In the genomic region with DNA sequence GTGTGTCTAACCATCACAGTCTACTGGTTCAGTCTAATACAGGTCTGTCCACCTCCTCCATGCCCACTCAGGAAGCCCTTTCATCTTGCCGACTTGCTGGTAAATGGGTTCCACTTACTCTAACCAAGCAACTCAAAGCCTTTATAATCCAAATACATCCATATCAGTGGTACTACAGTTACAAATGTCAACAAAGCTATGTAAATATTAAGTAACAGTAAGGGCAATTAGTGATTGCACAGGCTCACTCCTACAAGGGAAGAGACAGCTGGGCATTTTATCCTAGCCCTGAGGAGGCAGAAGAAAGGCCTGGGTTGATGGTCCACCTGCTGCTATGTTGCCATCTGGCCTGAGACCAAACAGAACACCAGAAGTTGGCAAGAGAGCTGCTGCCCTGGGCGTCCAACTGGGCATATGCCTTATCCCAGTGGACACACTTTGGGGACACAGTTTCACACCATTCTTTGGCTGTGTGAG, we compare ENCODE assay signal across 11 mouse cellular contexts. TPM values are rescaled to one million over a fixed set of nuclear protein-coding genes. Genes with fewer than 3 reads are reported as not detected.
DNase-seq lines count a peak whose midpoint lies in the region; ATAC-seq and TF ChIP-seq lines count a peak whose summit lies in the region.
"Had no signal": no experiment of that assay in that cellular context is flagged by ENCODE, and none has a peak within 500 bp of the region (broad histone marks: within the 10 kb centered on the region; RNA-seq: fewer than 3 reads in every experiment).

No protein-coding gene starts in this region.

- H3K9ac ChIP-seq in hindbrain, embryonic 16.5 days (ENCODE audit: low read depth, low read length): no peak overlapping the region
- H3K9ac ChIP-seq in lung, postnatal 0 days (replicated peaks; ENCODE audit: low read depth): no peak overlapping the region
- H3K9ac ChIP-seq: forebrain, embryonic 13.5 days; limb, embryonic 15.5 days had no signal

- no peaks in the 10 kb centered on the region for H3K27me3 ChIP-seq in hindbrain, embryonic 16.5 days (replicated peaks; ENCODE audit: control insufficient read depth, insufficient read depth, low read length)
- no peaks in the 10 kb centered on the region for H3K27me3 ChIP-seq in hindbrain, embryonic 10.5 days (ENCODE audit: insufficient read depth, poor library complexity, severe bottlenecking)
- no peaks in the 10 kb centered on the region for H3K27me3 ChIP-seq in lung, postnatal 0 days (replicated peaks; ENCODE audit: insufficient read depth, low read length)
- H3K27me3 ChIP-seq: CH12.LX; forebrain, embryonic 13.5 days; limb, embryonic 15.5 days had no signal

- peak; percentile 86 for TF ChIP-seq EP300 in lung, postnatal 0 days (IDR thresholded peaks at IDR 0.05)

- DNase-seq in hindbrain, embryonic 10.5 days (ENCODE audit: low spot score): no peak
- peak; percentile 89 to 92 for DNase-seq in cerebellum, adult 18-20 months
- peak; percentile 69 to 74 for DNase-seq in heart, postnatal 10 days
- peak; percentile 75 for DNase-seq in lung, postnatal 0 days (ENCODE audit: low spot score)
- DNase-seq in thymus, postnatal 25 days: no peak
- DNase-seq in gastrocnemius, postnatal 10 days: no peak

- H3K36me3 ChIP-seq in hindbrain, embryonic 16.5 days (ENCODE audit: control insufficient read depth, insufficient read depth, low read length): no peaks in the 10 kb centered on the region
- H3K36me3 ChIP-seq in hindbrain, embryonic 10.5 days: no peaks in the 10 kb centered on the region
- H3K36me3 ChIP-seq in lung, postnatal 0 days (ENCODE audit: insufficient read depth, low read length): no peaks in the 10 kb centered on the region
- H3K36me3 ChIP-seq: limb, embryonic 15.5 days had no signal

- TF ChIP-seq CTCF in lung, postnatal 0 days (IDR thresholded peaks at IDR 0.05): no peak

- 74% methylated on average over 2 of the region's 2 CpGs for WGBS in hindbrain, embryonic 16.5 days
- 77% methylated on average over 2 of the region's 2 CpGs for WGBS in hindbrain, embryonic 10.5 days
- 36% methylated on average over 2 of the region's 2 CpGs for WGBS in lung, postnatal 0 days

- no peaks in the 10 kb centered on the region for H3K9me3 ChIP-seq in hindbrain, embryonic 16.5 days (ENCODE audit: control insufficient read depth, low read length)
- no peaks in the 10 kb centered on the region for H3K9me3 ChIP-seq in hindbrain, embryonic 10.5 days
- no peaks in the 10 kb centered on the region for H3K9me3 ChIP-seq in lung, postnatal 0 days (ENCODE audit: low read length)
- H3K9me3 ChIP-seq: forebrain, embryonic 13.5 days; limb, embryonic 15.5 days had no signal

- H3K4me3 ChIP-seq in hindbrain, embryonic 16.5 days (ENCODE audit: low read length): no peak overlapping the region
- no peak overlapping the region for H3K4me3 ChIP-seq in hindbrain, embryonic 10.5 days
- H3K4me3 ChIP-seq in lung, postnatal 0 days (ENCODE audit: low read depth, low read length): no peak overlapping the region
- H3K4me3 ChIP-seq: forebrain, embryonic 13.5 days; limb, embryonic 15.5 days had no signal

- peak; percentile 59 for ATAC-seq in hindbrain, embryonic 16.5 days
- peak; percentile 90 for ATAC-seq in lung, postnatal 0 days
- ATAC-seq in inflammation-experienced regulatory T-cells, adult 6 months: no peak
- ATAC-seq: forebrain, embryonic 13.5 days had no signal

- intact Hi-C loops in heart, postnatal 10 days (cut with DNase I): no loop called here

- no peak overlapping the region for H3K27ac ChIP-seq in hindbrain, embryonic 16.5 days (ENCODE audit: low read depth, low read length)
- H3K27ac ChIP-seq in hindbrain, embryonic 10.5 days: no peak overlapping the region
- peak overlapping the region; percentile 14; the same call in 1 of the 2 replicates for H3K27ac ChIP-seq in lung, postnatal 0 days (ENCODE audit: low read length)
- H3K27ac ChIP-seq: forebrain, embryonic 13.5 days; limb, embryonic 15.5 days had no signal

- no peaks in the 10 kb centered on the region for H3K4me1 ChIP-seq in hindbrain, embryonic 16.5 days (ENCODE audit: control insufficient read depth, insufficient read depth, low read depth, low read length)
- no peaks in the 10 kb centered on the region for H3K4me1 ChIP-seq in hindbrain, embryonic 10.5 days (replicated peaks)
- no peaks in the 10 kb centered on the region for H3K4me1 ChIP-seq in lung, postnatal 0 days (ENCODE audit: insufficient read depth, low read depth, low read length)

- no peak overlapping the region for H3K4me2 ChIP-seq in hindbrain, embryonic 16.5 days (ENCODE audit: low read length)
- H3K4me2 ChIP-seq in lung, postnatal 0 days (replicated peaks; ENCODE audit: low read depth, low read length): no peak overlapping the region
- H3K4me2 ChIP-seq: forebrain, embryonic 13.5 days; limb, embryonic 15.5 days had no signal

RNA-seq across cellular contexts. Expression of a gene that starts 42.6 kb away (rescaled TPM):
- polyA plus RNA-seq in hindbrain, embryonic 16.5 days (2015; fragmentation: Nextera tagmentation; extraction: Ambion mirVana): 31.5 and 33.7 TPM in 2 replicates
- polyA plus RNA-seq in hindbrain, embryonic 10.5 days (2016; fragmentation: Nextera tagmentation; extraction: Ambion mirVana): 4.5 and 5.8 TPM in 2 replicates
- total RNA-seq in heart, postnatal 10 days (2021): 10 to 100 TPM; 20.4 to 25.2 TPM
- polyA plus RNA-seq in lung, postnatal 0 days (2015; fragmentation: Nextera tagmentation; extraction: Ambion mirVana): 24.4 and 27.8 TPM in 2 replicates
- polyA plus RNA-seq in inflammation-experienced regulatory T-cells, adult 6 months (2017; shearing (Covaris generic)): 1 to 10 TPM in 1 of 3 experiments, under 1 TPM in 1, not detected in 1; 0.39 to 1.3 TPM
- total RNA-seq in gastrocnemius, postnatal 10 days (2021): 10 to 100 TPM; 11.4 to 14.7 TPM

Comparison
In these comparisons a context has a peak if more than half of its experiments do, and no peak if none do; other contexts are left out.
1. DNase-seq: peak in cerebellum, adult 18-20 months (2 of 2), heart, postnatal 10 days (2 of 2) and lung, postnatal 0 days (single experiment); none in hindbrain, embryonic 10.5 days (single experiment), thymus, postnatal 25 days (single experiment) and gastrocnemius, postnatal 10 days (single experiment).